Mouse (Mus musculus) lung, postnatal 0 days (tissue): ENCODE measurements around the gene Mrpl9. TPM values are rescaled to one million over a fixed set of nuclear protein-coding genes. Genes with fewer than 3 reads are reported as not detected.

Experiments used
- ATAC-seq: fragments of 200-750 bp; cut with Nextera tagmentation; 2 replicates; pipeline ENCODE4 v1.8.0; 2017; ENCODE audit warnings: moderate library complexity
- DNase-seq: peaks from one replicate; pipeline ENCODE4 v3.0.0-alpha.2; 2016; ENCODE audit warnings: low spot score
- H3K27ac ChIP-seq: fragments of 300-500 bp; sonication (generic); 2 replicates; pipeline ENCODE4 v1.5.1; 2014; ENCODE audit warnings: antibody characterized with exemption, mild to moderate bottlenecking, low read length, mixed read lengths
- H3K27me3 ChIP-seq: fragments of 300-500 bp; sonication (generic); replicated peaks from 2 replicates; pipeline ENCODE4 v1.6.1; 2014; ENCODE audit warnings: low read length, mixed read lengths; ENCODE audit not compliant: insufficient read depth
- H3K36me3 ChIP-seq: fragments of 300-500 bp; sonication (generic); 2 replicates; pipeline ENCODE4 v1.6.1; 2014; ENCODE audit warnings: low read length, mixed read lengths; ENCODE audit not compliant: insufficient read depth
- H3K4me1 ChIP-seq: fragments of 300-500 bp; sonication (generic); 2 replicates; pipeline ENCODE4 v1.6.1; 2014; ENCODE audit warnings: antibody characterized with exemption, low read depth, low read length, mixed read lengths; ENCODE audit not compliant: insufficient read depth
- H3K4me2 ChIP-seq: fragments of 300-500 bp; sonication (generic); replicated peaks from 2 replicates; pipeline ENCODE4 v1.6.1; 2014; ENCODE audit warnings: low read depth, mild to moderate bottlenecking, low read length, moderate library complexity, mixed read lengths
- H3K4me3 ChIP-seq: fragments of 300-500 bp; sonication (generic); 2 replicates; pipeline ENCODE4 v1.5.1; 2014; ENCODE audit warnings: low read depth, low read length
- H3K9ac ChIP-seq: fragments of 300-500 bp; sonication (generic); replicated peaks from 2 replicates; pipeline ENCODE4 v1.6.1; 2014; ENCODE audit warnings: low read depth, mild to moderate bottlenecking
- H3K9me3 ChIP-seq: fragments of 300-500 bp; sonication (generic); 2 replicates; pipeline ENCODE4 v1.6.1; 2016; ENCODE audit warnings: low read length, mixed read lengths
- CTCF ChIP-seq: IDR thresholded peaks from 2 replicates; pipeline ENCODE4 v1.5.1; 2016; ENCODE audit warnings: antibody characterized with exemption, mild to moderate bottlenecking
- EP300 ChIP-seq: IDR thresholded peaks from 2 replicates; pipeline ENCODE4 v1.6.1; 2016; ENCODE audit warnings: antibody characterized with exemption, mild to moderate bottlenecking, control low read depth
- whole genome bisulfite sequencing: fragments of 180-500 bp; shearing (Covaris S2); extraction: QIAGEN DNeasy Blood & Tissue Kit; methylation state at CpG from one replicate; pipeline ENCODE4 v1.1.7; 2014; 5-methylcytosine and 5-hydroxymethylcytosine counted together
- polyA plus RNA-seq: library from polyadenylated mRNA; unstranded; fragments of >200 nt; fragmentation: Nextera tagmentation; extraction: Ambion mirVana; gene quantifications from 2 replicates; pipeline ENCODE4 v1.2.1, GENCODE M21; 2015

The Mrpl9 gene
- polyA plus RNA-seq, 1 experiment from 2014 or later = 39.2 TPM

- TF ChIP-seq EP300 (no peak), CTCF (no peak)
- H3K4me2 ChIP-seq = no peak overlapping the region
- no peaks in the 10 kb centered on the region for H3K36me3 ChIP-seq
- no peaks in the 10 kb centered on the region for H3K9me3 ChIP-seq
- DNase-seq (no peak), ATAC-seq (no peak)
- no peaks in the 10 kb centered on the region for H3K4me1 ChIP-seq
- H3K4me3 ChIP-seq = no peak overlapping the region
- no peak overlapping the region for H3K27ac ChIP-seq
- H3K27me3 ChIP-seq = no peaks in the 10 kb centered on the region
- 79% methylated on average over 2 of the region's 2 CpGs for WGBS
- no peak overlapping the region for H3K9ac ChIP-seq
Observed at GRCm38 (mm10) chr3:94459834-94460233, 16.7 kb downstream of the Mrpl9 start.

GRCm38 (mm10) chr3:94463926-94464578 is 20.9 kb downstream of the Mrpl9 start:
- peak; percentile 95 for ATAC-seq
- no peak overlapping the region for H3K4me2 ChIP-seq
- H3K9me3 ChIP-seq = no peaks in the 10 kb centered on the region

GRCm38 (mm10) chr3:94465632-94466430 is 22.7 kb downstream of the Mrpl9 start:
- Histone ChIP-seq H3K36me3 (no peaks in the 10 kb centered on the region), H3K4me1 (no peaks in the 10 kb centered on the region), H3K27me3 (no peaks in the 10 kb centered on the region), H3K9me3 (no peaks in the 10 kb centered on the region), H3K27ac (no peak overlapping the region), H3K4me2 (no peak overlapping the region), H3K4me3 (no peak overlapping the region), H3K9ac (no peak overlapping the region)
- ATAC-seq (no peak), DNase-seq (no peak)
- TF ChIP-seq EP300 (no peak), CTCF (no peak)
- WGBS = 76% methylated on average over 13 of the region's 13 CpGs

More at GRCm38 (mm10) chr3:94463926-94464578, 20.9 kb downstream of the Mrpl9 start:
- Histone ChIP-seq H3K4me1 (no peaks in the 10 kb centered on the region), H3K9ac (no peak overlapping the region), H3K4me3 (no peak overlapping the region), H3K27me3 (no peaks in the 10 kb centered on the region), H3K36me3 (no peaks in the 10 kb centered on the region), H3K27ac (no peak overlapping the region)
- TF ChIP-seq EP300 (no peak), CTCF (no peak)
- DNase-seq = peak; percentile 87
- 37% methylated on average over 11 of the region's 11 CpGs for WGBS

- no peaks in the 10 kb centered on the region for H3K36me3 ChIP-seq
- no peak for ATAC-seq
- TF ChIP-seq EP300 = no peak
- TF ChIP-seq CTCF = no peak
- no peak overlapping the region for H3K27ac ChIP-seq
- H3K4me2 ChIP-seq = no peak overlapping the region
- WGBS = 62% methylated on average over 3 of the region's 3 CpGs
- H3K27me3 ChIP-seq = no peaks in the 10 kb centered on the region
- no peak overlapping the region for H3K9ac ChIP-seq
- H3K4me1 ChIP-seq = no peaks in the 10 kb centered on the region
- DNase-seq = no peak
- no peaks in the 10 kb centered on the region for H3K9me3 ChIP-seq
- no peak overlapping the region for H3K4me3 ChIP-seq
Observed at GRCm38 (mm10) chr3:94468931-94469330, 25.8 kb downstream of the Mrpl9 start.

- Histone ChIP-seq H3K36me3 (no peaks in the 10 kb centered on the region), H3K4me3 (no peak overlapping the region), H3K4me2 (peak overlapping the region; percentile 22; the same call in 1 of the 2 replicates), H3K27me3 (no peaks in the 10 kb centered on the region), H3K27ac (no peak overlapping the region), H3K9ac (no peak overlapping the region), H3K9me3 (no peaks in the 10 kb centered on the region), H3K4me1 (no peaks in the 10 kb centered on the region)
- ATAC-seq (peak; percentile 87), DNase-seq (peak; percentile 78)
- 14% methylated on average over 28 of the region's 28 CpGs for WGBS
- TF ChIP-seq CTCF = no peak
- TF ChIP-seq EP300 = no peak
Observed at GRCm38 (mm10) chr3:94472447-94473114, 29.5 kb downstream of the Mrpl9 start.

- 50% methylated on average over 10 of the region's 10 CpGs for WGBS
- no peak overlapping the region for H3K9ac ChIP-seq
Observed at GRCm38 (mm10) chr3:94473115-94473505, 30.0 kb downstream of the Mrpl9 start.

More at GRCm38 (mm10) chr3:94473115-94473505, 30.0 kb downstream of the Mrpl9 start:
- Histone ChIP-seq H3K36me3 (no peaks in the 10 kb centered on the region), H3K4me2 (0 out of 2 replicates have a peak overlapping the region, but pooled peaks have one; percentile 22), H3K4me1 (no peaks in the 10 kb centered on the region), H3K27me3 (no peaks in the 10 kb centered on the region), H3K9me3 (no peaks in the 10 kb centered on the region), H3K4me3 (no peak overlapping the region), H3K27ac (no peak overlapping the region)
- DNase-seq (no peak), ATAC-seq (0 out of 2 replicates have a peak, but pooled peaks have one; percentile 4)
- TF ChIP-seq CTCF (no peak), EP300 (no peak)
